20 mouse cellular contexts compared by ENCODE assay signal in genomic region chr3:53727737-53728136, GRCm38 (mm10).
DNase-seq lines count a peak whose midpoint lies in the region; ATAC-seq and TF ChIP-seq lines count a peak whose summit lies in the region.
"Had no signal": no experiment of that assay in that cellular context is flagged by ENCODE, and none has a peak within 500 bp of the region (broad histone marks: within the 10 kb centered on the region; RNA-seq: fewer than 3 reads in every experiment).

No protein-coding gene starts in this region.

- H3K4me3 ChIP-seq in forebrain, postnatal 0 days (ENCODE audit: low read depth, low read length): no peak overlapping the region
- H3K4me3 ChIP-seq in forebrain, embryonic 11.5 days (ENCODE audit: low read depth, low read length): no peak overlapping the region
- H3K4me3 ChIP-seq in left cerebral cortex, adult 2 months: no peak overlapping the region
- H3K4me3 ChIP-seq: embryonic facial prominence, embryonic 15.5 days; erythroblast, embryonic 14.5 days; forebrain, embryonic 10.5 days; forebrain, embryonic 15.5 days; heart, embryonic 12.5 days; hindbrain, embryonic 10.5 days had no signal

- 82% methylated on average over 1 of the region's 1 CpGs for WGBS in forebrain, postnatal 0 days
- WGBS in forebrain, embryonic 11.5 days: 65% methylated on average over 1 of the region's 1 CpGs

- no peaks in the 10 kb centered on the region for H3K27me3 ChIP-seq in forebrain, postnatal 0 days (ENCODE audit: insufficient read depth, low read length)
- H3K27me3 ChIP-seq in forebrain, embryonic 11.5 days (ENCODE audit: control insufficient read depth, insufficient read depth, low read length): no peaks in the 10 kb centered on the region
- H3K27me3 ChIP-seq in Patski: peaks cover 10% of the 10 kb centered on the region
- H3K27me3 ChIP-seq: embryonic facial prominence, embryonic 15.5 days; forebrain, embryonic 15.5 days; heart, embryonic 12.5 days had no signal

- CTCF ChIA-PET in Patski (lab: Charles Lee): no interaction called here

- no peak for DNase-seq in forebrain, postnatal 0 days
- DNase-seq in forebrain, embryonic 11.5 days (ENCODE audit: low spot score): no peak
- no peak for DNase-seq in left cerebral cortex, adult 2 months (ENCODE audit: extremely low spot score in 1 of 2, low spot score in 2 of 2)
- DNase-seq in left cerebral cortex, postnatal 4 days: no peak
- DNase-seq in Patski (ENCODE audit: low read depth, low spot score): no peak
- no peak for DNase-seq in lung, adult 18-20 months
- no peak for DNase-seq in neural tube, embryonic 10.5 days (ENCODE audit: extremely low spot score, low spot score)
- DNase-seq: adrenal gland, adult 2 months; adrenal gland, postnatal 25 days; cerebellum, adult 18-20 months; cerebellum, postnatal 10 days; gastrocnemius, postnatal 10 days had no signal

- no peaks in the 10 kb centered on the region for H3K36me3 ChIP-seq in forebrain, postnatal 0 days (ENCODE audit: insufficient read depth)
- H3K36me3 ChIP-seq in forebrain, embryonic 11.5 days (ENCODE audit: control insufficient read depth, insufficient read depth, low read length): no peaks in the 10 kb centered on the region
- H3K36me3 ChIP-seq: embryonic facial prominence, embryonic 15.5 days; forebrain, embryonic 10.5 days; forebrain, embryonic 15.5 days; G1E; heart, embryonic 12.5 days; hindbrain, embryonic 10.5 days had no signal

- peak; percentile 20; the same call in 1 of the 2 replicates for TF ChIP-seq CTCF in forebrain, postnatal 0 days (IDR thresholded peaks at IDR 0.05; ENCODE audit: low read depth)
- TF ChIP-seq CTCF in left cerebral cortex, adult 2 months (IDR thresholded peaks at IDR 0.05): peak; percentile 9
- peak; percentile 29 for TF ChIP-seq CTCF in Patski (IDR thresholded peaks at IDR 0.05)

- no peaks in the 10 kb centered on the region for H3K9me3 ChIP-seq in forebrain, postnatal 0 days (ENCODE audit: low read length)
- H3K9me3 ChIP-seq in forebrain, embryonic 11.5 days (ENCODE audit: control insufficient read depth, low read length): no peaks in the 10 kb centered on the region
- H3K9me3 ChIP-seq: embryonic facial prominence, embryonic 15.5 days; forebrain, embryonic 15.5 days; hindbrain, embryonic 10.5 days had no signal

- ATAC-seq in forebrain, postnatal 0 days: no peak
- no peak for ATAC-seq in forebrain, embryonic 11.5 days (replicated peaks; ENCODE audit: low FRiP score)
- ATAC-seq in Patski: no peak
- ATAC-seq: forebrain, embryonic 15.5 days had no signal

- intact Hi-C loops in left cerebral cortex, adult 2 months (cut with DNase I): no loop called here
- intact Hi-C loops in left cerebral cortex, postnatal 4 days (cut with DNase I): loop anchor here (5.0 kb wide), 1 partner anchor 140 kb away; no protein-coding TSS in a partner anchor

- POLR2A ChIA-PET in Patski (lab: Charles Lee): no interaction called here

- H3K4me1 ChIP-seq in forebrain, postnatal 0 days (ENCODE audit: insufficient read depth): no peaks in the 10 kb centered on the region
- 0 out of 2 replicates have a peak, but pooled peaks cover 3% of the 10 kb centered on the region for H3K4me1 ChIP-seq in forebrain, embryonic 11.5 days (replicated peaks; ENCODE audit: control insufficient read depth, insufficient read depth, low read length)
- H3K4me1 ChIP-seq: embryonic facial prominence, embryonic 15.5 days had no signal

- no peak overlapping the region for H3K4me2 ChIP-seq in forebrain, postnatal 0 days (ENCODE audit: low read depth)
- H3K4me2 ChIP-seq in forebrain, embryonic 11.5 days (ENCODE audit: low read depth, low read length, severe bottlenecking): no peak overlapping the region
- H3K4me2 ChIP-seq: embryonic facial prominence, embryonic 15.5 days; forebrain, embryonic 15.5 days; heart, embryonic 12.5 days; hindbrain, embryonic 14.5 days had no signal

- no peak overlapping the region for H3K27ac ChIP-seq in forebrain, postnatal 0 days (ENCODE audit: low read depth, low read length)
- H3K27ac ChIP-seq in forebrain, embryonic 11.5 days (ENCODE audit: low read depth, low read length): no peak overlapping the region
- no peak overlapping the region for H3K27ac ChIP-seq in left cerebral cortex, adult 2 months
- H3K27ac ChIP-seq: embryonic facial prominence, embryonic 15.5 days; forebrain, embryonic 10.5 days; forebrain, embryonic 15.5 days; hindbrain, embryonic 10.5 days; hindbrain, embryonic 14.5 days had no signal

- in situ Hi-C loops in Patski (cut with MboI; ENCODE audit: low pct_unique_long_range_greater_than_20kb): loop anchor here (5.0 kb wide), 1 partner anchor 135 kb away; no protein-coding TSS in a partner anchor

- no peak overlapping the region for H3K9ac ChIP-seq in forebrain, postnatal 0 days
- no peak overlapping the region for H3K9ac ChIP-seq in forebrain, embryonic 11.5 days (ENCODE audit: low read length)
- H3K9ac ChIP-seq: embryonic facial prominence, embryonic 15.5 days; forebrain, embryonic 15.5 days; heart, embryonic 12.5 days; hindbrain, embryonic 14.5 days had no signal
